Mouse (Mus musculus) hindbrain, embryonic 10.5 days (tissue): ENCODE measurements around the gene Vdac2. TPM values are rescaled to one million over a fixed set of nuclear protein-coding genes. Genes with fewer than 3 reads are reported as not detected.
A peak's percentile ranks its signal among the peaks of the same experiment; 100 is the strongest.

Experiments used
- DNase-seq: peaks from one replicate; pipeline ENCODE4 v3.0.0-alpha.2; 2017; ENCODE audit warnings: low spot score
- H3K27ac ChIP-seq: fragments of 300-500 bp; sonication (generic); 2 replicates; pipeline ENCODE4 v1.5.1; 2016; ENCODE audit warnings: mild to moderate bottlenecking, moderate library complexity
- H3K27me3 ChIP-seq: fragments of 300-500 bp; sonication (generic); 2 replicates; pipeline ENCODE4 v1.6.1; 2016; ENCODE audit warnings: mild to moderate bottlenecking; ENCODE audit not compliant: poor library complexity, insufficient read depth, severe bottlenecking
- H3K36me3 ChIP-seq: fragments of 300-500 bp; sonication (generic); 2 replicates; pipeline ENCODE4 v1.6.1; 2016; ENCODE audit warnings: mild to moderate bottlenecking, moderate library complexity
- H3K4me1 ChIP-seq: fragments of 300-500 bp; sonication (generic); replicated peaks from 2 replicates; pipeline ENCODE4 v1.6.1; 2016; ENCODE audit warnings: mild to moderate bottlenecking
- H3K4me3 ChIP-seq: fragments of 300-500 bp; sonication (generic); 2 replicates; pipeline ENCODE4 v1.5.1; 2016; ENCODE audit warnings: mild to moderate bottlenecking, moderate library complexity
- H3K9me3 ChIP-seq: fragments of 300-500 bp; sonication (generic); 2 replicates; pipeline ENCODE4 v1.6.1; 2016; ENCODE audit warnings: mild to moderate bottlenecking, moderate library complexity
- WGBS: fragments of 180-500 bp; shearing (Covaris S2); methylation state at CpG from one replicate; pipeline ENCODE4 v1.1.7; 2016; 5-methylcytosine and 5-hydroxymethylcytosine counted together
- polyA plus RNA-seq: library from polyadenylated mRNA; unstranded; fragments of >200 nt; fragmentation: Nextera tagmentation; extraction: Ambion mirVana; gene quantifications from 2 replicates; pipeline ENCODE4 v1.2.1, GENCODE M21; 2016

Vdac2 gene
- polyA plus RNA-seq, 1 experiment from 2014 or later = 296 TPM

DNA sequence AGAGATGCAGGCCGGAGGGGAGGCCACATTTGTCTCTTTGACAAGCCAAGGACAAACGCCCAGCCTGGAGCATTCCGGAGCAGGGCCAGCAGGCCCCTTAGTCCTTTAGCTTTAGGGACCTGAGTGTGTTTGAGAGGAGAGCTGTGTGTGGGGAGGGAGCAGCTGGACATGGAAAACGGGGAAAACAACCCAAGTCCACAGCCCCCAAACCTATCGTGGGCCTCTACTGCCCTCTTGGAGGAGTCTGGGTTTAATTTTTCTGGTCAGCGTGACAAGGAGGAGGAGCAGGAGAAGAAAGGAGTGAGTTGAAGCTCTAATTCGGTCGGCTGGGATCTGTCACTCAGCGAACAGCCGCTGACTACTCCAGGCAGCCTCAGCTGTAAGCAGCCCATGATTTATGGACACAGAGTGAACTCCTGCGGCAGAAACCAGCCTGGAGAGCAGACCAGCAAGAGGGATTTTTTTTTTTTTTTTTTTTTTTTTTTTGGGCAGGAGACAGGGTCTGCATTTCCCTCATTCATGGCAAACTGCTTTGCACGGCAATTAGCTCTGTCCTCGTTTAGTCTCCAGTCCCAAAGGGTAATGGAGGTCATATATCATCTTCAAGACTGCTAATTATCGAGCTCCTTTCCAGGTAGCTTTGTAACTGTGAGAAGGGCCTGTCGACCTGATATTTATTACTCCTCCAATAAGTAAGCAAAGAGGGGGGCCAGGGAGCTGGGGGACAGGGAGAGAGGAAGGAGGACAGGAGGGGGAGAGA is 66.7 kb downstream of the Vdac2 start:
- H3K27ac ChIP-seq = peak overlapping the region; percentile 80
- DNase-seq = peak; percentile 69
- H3K27me3 ChIP-seq = no peaks in the 10 kb centered on the region
- H3K9me3 ChIP-seq = no peaks in the 10 kb centered on the region
- no peak overlapping the region for H3K4me3 ChIP-seq
- WGBS = 28% methylated on average over 15 of the region's 15 CpGs
- H3K36me3 ChIP-seq = no peaks in the 10 kb centered on the region
- H3K4me1 ChIP-seq = peaks cover 15% of the 10 kb centered on the region

DNA sequence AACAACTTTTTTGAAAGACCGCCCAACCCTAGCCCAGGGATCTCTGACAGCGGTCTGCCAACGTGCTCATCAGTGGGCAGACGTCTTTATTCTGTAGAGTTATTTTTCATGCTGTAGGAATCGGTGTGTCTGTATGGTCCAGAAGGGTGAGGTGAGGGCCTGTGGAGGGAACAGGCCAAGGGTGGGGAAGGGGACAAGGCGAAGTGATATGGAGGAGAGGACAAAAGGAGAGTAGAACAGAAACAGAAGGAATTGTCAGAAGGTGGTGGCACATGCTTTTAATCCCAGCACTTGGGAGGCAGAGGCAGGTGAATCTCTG is 67.3 kb downstream of the Vdac2 start:
- Histone ChIP-seq H3K9me3 (no peaks in the 10 kb centered on the region), H3K27me3 (no peaks in the 10 kb centered on the region), H3K36me3 (no peaks in the 10 kb centered on the region), H3K27ac (peak overlapping the region; percentile 59; the same call in 1 of the 2 replicates), H3K4me1 (peaks cover 15% of the 10 kb centered on the region), H3K4me3 (no peak overlapping the region)
- peak; percentile 16 for DNase-seq
- WGBS = 65% methylated on average over 6 of the region's 6 CpGs

Other genes with a start within 250 kb of the Vdac2 start
- 0.14 and 0.22 TPM in 2 replicates for gene Dupd1, start 110.7 kb upstream of the Vdac2 start, polyA plus RNA-seq
- gene Samd8, start 74.7 kb upstream of the Vdac2 start, polyA plus RNA-seq = 10.9 and 11.3 TPM in 2 replicates
- gene Dusp13, start 74.1 kb upstream of the Vdac2 start, polyA plus RNA-seq = not detected in 2 replicates
- 15.7 and 16.8 TPM in 2 replicates for gene Comtd1, start 23.7 kb downstream of the Vdac2 start, polyA plus RNA-seq
- gene Zfp503, start 164.4 kb downstream of the Vdac2 start, polyA plus RNA-seq = 12.3 and 20.0 TPM in 2 replicates
- gene Lrmda, start 194.5 kb downstream of the Vdac2 start, polyA plus RNA-seq = 0.47 and 0.55 TPM in 2 replicates